Mouse (Mus musculus) kidney, postnatal 0 days (tissue): ENCODE results near the gene Gtse1. TPM values are rescaled to one million over a fixed set of nuclear protein-coding genes. Genes with fewer than 3 reads are reported as not detected.

Experiments
- ATAC-seq: fragments of 200-750 bp; cut with Nextera tagmentation; replicated peaks from 2 replicates; pipeline ENCODE4 v1.8.0; 2017; ENCODE audit warnings: low read depth, moderate number of reproducible peaks, moderate TSS enrichment, moderate library complexity; ENCODE audit not compliant: low FRiP score
- DNase-seq: peaks from one replicate; pipeline ENCODE4 v3.0.0-alpha.2; 2016; ENCODE audit warnings: low spot score
- H3K27ac ChIP-seq: fragments of 300-500 bp; sonication (generic); 2 replicates; pipeline ENCODE4 v1.5.1; 2014; ENCODE audit warnings: mild to moderate bottlenecking
- H3K27me3 ChIP-seq: fragments of 300-500 bp; sonication (generic); 2 replicates; pipeline ENCODE4 v1.6.1; 2014; ENCODE audit warnings: low read length, mixed read lengths; ENCODE audit not compliant: insufficient read depth
- H3K36me3 ChIP-seq: fragments of 300-500 bp; sonication (generic); 2 replicates; pipeline ENCODE4 v1.6.1; 2014; ENCODE audit warnings: low read length, mixed read lengths; ENCODE audit not compliant: insufficient read depth
- H3K4me1 ChIP-seq: fragments of 300-500 bp; sonication (generic); replicated peaks from 2 replicates; pipeline ENCODE4 v1.6.1; 2014; ENCODE audit warnings: antibody characterized with exemption, low read length, mixed read lengths; ENCODE audit not compliant: insufficient read depth
- H3K4me2 ChIP-seq: fragments of 300-500 bp; sonication (generic); 2 replicates; pipeline ENCODE4 v1.6.1; 2014; ENCODE audit warnings: mild to moderate bottlenecking, low read length, moderate library complexity, mixed read lengths
- H3K4me3 ChIP-seq: fragments of 300-500 bp; sonication (generic); replicated peaks from 2 replicates; pipeline ENCODE4 v1.5.1; 2014; ENCODE audit warnings: low read depth, low read length
- H3K9ac ChIP-seq: fragments of 300-500 bp; sonication (generic); 2 replicates; pipeline ENCODE4 v1.6.1; 2014; ENCODE audit warnings: low read depth, low read length
- H3K9me3 ChIP-seq: fragments of 300-500 bp; sonication (generic); replicated peaks from 2 replicates; pipeline ENCODE4 v1.6.1; 2016; ENCODE audit warnings: low read length, inconsistent platforms, mixed read lengths
- CTCF ChIP-seq: IDR thresholded peaks from 2 replicates; pipeline ENCODE4 v1.5.1; 2016; ENCODE audit warnings: antibody characterized with exemption, low read depth, mild to moderate bottlenecking, moderate library complexity
- WGBS: fragments of 180-500 bp; shearing (Covaris S2); extraction: QIAGEN DNeasy Blood & Tissue Kit; methylation state at CpG from one replicate; pipeline ENCODE4 v1.1.7; 2014; 5-methylcytosine and 5-hydroxymethylcytosine counted together
- polyA plus RNA-seq: library from polyadenylated mRNA; unstranded; fragments of >200 nt; fragmentation: Nextera tagmentation; extraction: Ambion mirVana; gene quantifications from 2 replicates; pipeline ENCODE4 v1.2.1, GENCODE M21; 2015

Gtse1 gene
- polyA plus RNA-seq, 1 experiment from 2014 or later = 11.4 TPM

DNA sequence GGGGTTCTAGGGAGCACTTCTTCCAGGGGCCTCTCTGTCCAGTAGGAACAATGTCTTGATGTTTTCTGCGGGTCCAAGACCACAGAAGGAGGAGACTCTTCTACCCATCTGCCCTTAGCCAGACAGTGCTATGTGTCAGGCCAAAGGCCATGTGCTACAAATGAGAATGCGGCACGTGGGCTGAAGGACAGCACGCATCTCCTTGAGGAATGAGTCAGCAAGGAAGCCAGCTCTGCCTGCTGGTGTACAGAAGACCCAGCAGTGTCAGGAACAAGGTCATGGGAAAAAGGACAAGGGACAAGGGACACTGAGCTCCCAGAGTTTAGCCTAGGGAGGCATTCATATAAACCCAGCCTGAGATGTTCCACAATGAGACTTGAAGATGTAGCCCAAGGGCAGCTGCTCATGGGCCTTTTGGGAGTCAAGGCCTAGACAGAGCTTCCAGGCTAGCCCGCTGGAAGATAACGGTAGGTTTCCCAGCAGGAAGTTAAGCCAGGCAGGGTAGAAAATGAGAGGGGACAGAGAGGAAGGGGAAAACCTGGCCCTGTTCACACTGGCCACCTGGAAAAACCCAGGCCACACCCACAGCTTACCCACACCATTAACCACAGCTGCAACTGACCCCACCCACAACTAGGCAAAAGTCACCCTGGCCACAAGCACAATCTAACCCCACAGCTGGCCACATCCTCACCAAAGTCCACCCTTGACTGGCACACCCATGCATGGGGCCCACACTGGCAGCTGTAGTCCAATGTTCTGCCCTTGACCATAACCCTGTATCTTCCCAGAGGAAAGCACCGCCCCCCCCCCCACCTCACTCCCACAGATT is 49.3 kb downstream of the Gtse1 start:
- no peak overlapping the region for H3K4me2 ChIP-seq
- H3K27me3 ChIP-seq = no peaks in the 10 kb centered on the region
- WGBS = 70% methylated on average over 7 of the region's 7 CpGs
- H3K9ac ChIP-seq = no peak overlapping the region
- no peaks in the 10 kb centered on the region for H3K9me3 ChIP-seq
- no peak overlapping the region for H3K4me3 ChIP-seq
- DNase-seq (no peak), ATAC-seq (peak; percentile 57)
- H3K4me1 ChIP-seq = peaks cover 13% of the 10 kb centered on the region
- H3K36me3 ChIP-seq = peaks cover 1% of the 10 kb centered on the region; the same call in 1 of the 2 replicates
- no peak for TF ChIP-seq CTCF
- peak overlapping the region; percentile 57; the same call in 1 of the 2 replicates for H3K27ac ChIP-seq

DNA sequence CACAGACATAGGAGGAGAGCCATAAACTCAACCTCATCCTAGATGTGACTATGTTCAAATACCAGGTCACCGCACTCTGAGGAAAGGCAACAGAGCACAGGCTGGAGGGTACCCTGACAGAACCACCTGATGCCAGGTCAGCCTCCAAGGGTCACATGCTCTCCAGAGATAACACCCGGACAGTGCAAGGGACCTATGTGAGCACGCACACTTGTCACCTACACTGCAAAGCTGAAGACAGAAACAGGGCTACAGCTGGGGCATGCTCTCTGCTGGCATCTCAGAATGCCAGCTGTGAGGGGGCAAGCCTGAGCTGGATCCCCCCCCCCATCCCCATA is 49.9 kb downstream of the Gtse1 start:
- Histone ChIP-seq H3K4me3 (no peak overlapping the region), H3K9ac (no peak overlapping the region), H3K4me2 (no peak overlapping the region), H3K4me1 (peaks cover 13% of the 10 kb centered on the region), H3K9me3 (no peaks in the 10 kb centered on the region), H3K27ac (peak overlapping the region; percentile 57), H3K36me3 (peaks cover 3% of the 10 kb centered on the region; the same call in 1 of the 2 replicates), H3K27me3 (no peaks in the 10 kb centered on the region)
- TF ChIP-seq CTCF = no peak
- WGBS = 57% methylated on average over 3 of the region's 3 CpGs
- no peak; the same call in 1 of the 2 replicates for ATAC-seq
- DNase-seq = no peak

GRCm38 (mm10) chr15:85909931-85910330 is 50.4 kb downstream of the Gtse1 start:
- Histone ChIP-seq H3K36me3 (peaks cover 3% of the 10 kb centered on the region; the same call in 1 of the 2 replicates), H3K9me3 (no peaks in the 10 kb centered on the region), H3K9ac (no peak overlapping the region), H3K27me3 (no peaks in the 10 kb centered on the region), H3K4me2 (no peak overlapping the region), H3K4me3 (no peak overlapping the region), H3K4me1 (peaks cover 13% of the 10 kb centered on the region), H3K27ac (peak overlapping the region; percentile 57; the same call in 1 of the 2 replicates)
- ATAC-seq (0 out of 2 replicates have a peak, but pooled peaks have one; percentile 34), DNase-seq (no peak)
- TF ChIP-seq CTCF = no peak
- 16% methylated on average over 10 of the region's 10 CpGs for WGBS

DNA sequence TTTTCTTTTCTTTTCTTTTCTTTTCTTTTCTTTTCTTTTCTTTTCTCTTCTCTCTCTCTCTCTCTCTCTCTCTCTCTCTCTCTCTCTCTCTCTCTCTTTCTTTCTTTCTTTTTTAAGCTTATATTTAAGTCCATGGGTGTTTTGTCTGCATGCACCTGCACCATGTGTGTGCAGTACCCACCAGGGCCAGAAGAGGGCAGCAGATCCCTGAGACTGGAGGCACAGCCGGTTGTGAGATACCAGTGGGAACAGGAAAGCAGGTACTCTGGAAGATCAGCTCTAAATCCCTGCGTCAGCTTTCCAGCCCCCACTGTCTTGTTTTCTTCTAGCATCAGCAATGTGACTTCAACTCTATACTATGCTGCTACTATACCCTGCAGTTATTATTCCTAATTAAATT is 54.1 kb downstream of the Gtse1 start:
- no peaks in the 10 kb centered on the region for H3K27me3 ChIP-seq
- H3K27ac ChIP-seq = no peak overlapping the region
- H3K9ac ChIP-seq = no peak overlapping the region
- no peak overlapping the region for H3K4me3 ChIP-seq
- no peak overlapping the region for H3K4me2 ChIP-seq
- DNase-seq (peak; percentile 73), ATAC-seq (no peak)
- WGBS = 42% methylated on average over 2 of the region's 2 CpGs
- peaks cover 13% of the 10 kb centered on the region for H3K4me1 ChIP-seq
- peak; percentile 89 for TF ChIP-seq CTCF
- H3K36me3 ChIP-seq = peaks cover 3% of the 10 kb centered on the region; the same call in 1 of the 2 replicates
- H3K9me3 ChIP-seq = no peaks in the 10 kb centered on the region

- H3K4me3 ChIP-seq = no peak overlapping the region
- 0 out of 2 replicates have a peak, but pooled peaks cover 11% of the 10 kb centered on the region for H3K36me3 ChIP-seq
- no peak overlapping the region for H3K4me2 ChIP-seq
- H3K27me3 ChIP-seq = no peaks in the 10 kb centered on the region
- no peak overlapping the region for H3K9ac ChIP-seq
- TF ChIP-seq CTCF = no peak
- no peak overlapping the region for H3K27ac ChIP-seq
- ATAC-seq (no peak), DNase-seq (no peak)
- H3K9me3 ChIP-seq = no peaks in the 10 kb centered on the region
- no peaks in the 10 kb centered on the region for H3K4me1 ChIP-seq
- 65% methylated on average over 8 of the region's 8 CpGs for WGBS
Observed at GRCm38 (mm10) chr15:85919191-85919891, 59.8 kb downstream of the Gtse1 start.

DNA sequence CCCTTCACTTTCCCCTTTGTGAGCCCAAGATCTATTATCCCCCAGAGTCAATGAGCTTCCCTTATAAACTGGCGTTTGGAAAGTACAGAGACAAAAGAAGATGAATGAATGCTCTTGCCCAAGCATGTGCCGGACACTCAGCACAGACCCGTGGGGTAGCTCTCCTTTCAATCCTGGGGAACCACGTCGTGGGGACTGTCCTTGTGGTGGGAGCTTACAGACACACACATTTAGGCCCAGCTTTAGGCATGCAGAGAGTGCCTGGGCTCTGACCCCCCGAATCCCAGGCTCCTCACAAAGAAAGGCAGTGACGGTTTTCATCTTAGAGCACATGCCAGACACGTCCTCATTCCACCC is 60.3 kb downstream of the Gtse1 start:
- Histone ChIP-seq H3K4me3 (no peak overlapping the region), H3K4me1 (no peaks in the 10 kb centered on the region), H3K36me3 (0 out of 2 replicates have a peak, but pooled peaks cover 14% of the 10 kb centered on the region), H3K9me3 (no peaks in the 10 kb centered on the region), H3K27ac (no peak overlapping the region), H3K9ac (no peak overlapping the region), H3K27me3 (no peaks in the 10 kb centered on the region), H3K4me2 (no peak overlapping the region)
- TF ChIP-seq CTCF = no peak
- no peak for ATAC-seq
- WGBS = 85% methylated on average over 8 of the region's 8 CpGs
- no peak for DNase-seq
